Mouse (Mus musculus) CD4-positive, CD25-positive, alpha-beta regulatory T cell, adult 4 months (primary cell): ENCODE data around the gene Cd180. TPM values are rescaled to one million over a fixed set of nuclear protein-coding genes. Genes with fewer than 3 reads are reported as not detected.
"Not testable (repeated sequence)": the region's sequence is repeated elsewhere in the genome, so short reads cannot be mapped to it uniquely, and the experiment has no call there.

Source experiments
- ATAC-seq: one replicate; pipeline ENCODE4 v1.8.0; 2017
- polyA plus RNA-seq, 2 experiments: library from polyadenylated mRNA; unstranded; fragments of 100-300 nt; shearing (Covaris generic); gene quantifications; one replicate each; pipeline ENCODE4 v1.2.1; 2017

Cd180 gene
- 1 to 10 TPM in 1 of 2 experiments, under 1 TPM in 1; 0.28 to 1.9 TPM for polyA plus RNA-seq

- ATAC-seq = no peak
These were observed at the start of gene Cd180 for GRCm38 (mm10) chr13:102693341-102693801. Gene Cd180 (plus strand): TSS chr13:102693558.

GRCm38 (mm10) chr13:102644344-102644743, 49.0 kb upstream of the Cd180 start:
- peak; percentile 5 for ATAC-seq

- ATAC-seq = peak; percentile 75
These were observed 48.4 kb upstream of the Cd180 start for GRCm38 (mm10) chr13:102644789-102645551.

- no peak for ATAC-seq
These were observed 47.0 kb upstream of the Cd180 start for GRCm38 (mm10) chr13:102646271-102646771.

- ATAC-seq = no peak
These were observed 45.8 kb upstream of the Cd180 start for GRCm38 (mm10) chr13:102647511-102647910.

GRCm38 (mm10) chr13:102652303-102652889, 41.0 kb upstream of the Cd180 start:
- no peak for ATAC-seq

- ATAC-seq = no peak
These were observed 38.2 kb upstream of the Cd180 start for GRCm38 (mm10) chr13:102655071-102655570.

- no peak for ATAC-seq
These were observed 37.1 kb upstream of the Cd180 start for GRCm38 (mm10) chr13:102656153-102656690.

GRCm38 (mm10) chr13:102658223-102658839, 35.0 kb upstream of the Cd180 start:
- no peak for ATAC-seq

GRCm38 (mm10) chr13:102664041-102664440, 29.3 kb upstream of the Cd180 start:
- ATAC-seq = no peak

GRCm38 (mm10) chr13:102664843-102665587, 28.3 kb upstream of the Cd180 start:
- peak; percentile 71 for ATAC-seq

GRCm38 (mm10) chr13:102665588-102666232, 27.6 kb upstream of the Cd180 start:
- ATAC-seq = peak; percentile 51

- no peak for ATAC-seq
These were observed 27.1 kb upstream of the Cd180 start for GRCm38 (mm10) chr13:102666233-102666614.

- ATAC-seq = no peak
These were observed 26.6 kb upstream of the Cd180 start for GRCm38 (mm10) chr13:102666731-102667130.

GRCm38 (mm10) chr13:102667401-102667800, 26.0 kb upstream of the Cd180 start:
- no peak for ATAC-seq

- ATAC-seq = no peak
These were observed 25.5 kb upstream of the Cd180 start for GRCm38 (mm10) chr13:102667842-102668241.

- ATAC-seq = no peak
These were observed 24.4 kb upstream of the Cd180 start for GRCm38 (mm10) chr13:102668933-102669332.

GRCm38 (mm10) chr13:102669522-102670256, 23.7 kb upstream of the Cd180 start:
- no peak for ATAC-seq

GRCm38 (mm10) chr13:102670503-102670902, 22.9 kb upstream of the Cd180 start:
- ATAC-seq = no peak

- ATAC-seq = no peak
These were observed 19.3 kb upstream of the Cd180 start for GRCm38 (mm10) chr13:102674083-102674482.

GRCm38 (mm10) chr13:102677602-102678001, 15.8 kb upstream of the Cd180 start:
- ATAC-seq = not testable (repeated sequence)
